Mouse (Mus musculus) embryonic facial prominence, embryonic 14.5 days (tissue): ENCODE results near the gene Cfc1. TPM values are rescaled to one million over a fixed set of nuclear protein-coding genes. Genes with fewer than 3 reads are reported as not detected.
A peak's percentile ranks its signal among the peaks of the same experiment; 100 is the strongest.
"Not testable (repeated sequence)": the region's sequence is repeated elsewhere in the genome, so short reads cannot be mapped to it uniquely, and the experiment has no call there.

Experiments
- ATAC-seq: fragments of 200-750 bp; cut with Nextera tagmentation; 2 replicates; pipeline ENCODE4 v1.8.0; 2017; ENCODE audit warnings: low read depth, moderate number of reproducible peaks, moderate TSS enrichment
- DNase-seq: peaks from one replicate; pipeline ENCODE4 v3.0.0-alpha.2; 2015; ENCODE audit warnings: low spot score
- H3K27ac ChIP-seq: fragments of 300-500 bp; sonication (generic); replicated peaks from 2 replicates; pipeline ENCODE4 v1.5.1; 2014; ENCODE audit warnings: low read depth, mild to moderate bottlenecking, low read length, moderate library complexity
- H3K27me3 ChIP-seq: fragments of 300-500 bp; sonication (generic); replicated peaks from 2 replicates; pipeline ENCODE4 v1.6.1; 2014; ENCODE audit warnings: low read length; ENCODE audit not compliant: control insufficient read depth, insufficient read depth
- H3K36me3 ChIP-seq: fragments of 300-500 bp; sonication (generic); 2 replicates; pipeline ENCODE4 v1.6.1; 2014; ENCODE audit warnings: low read length, mixed read lengths; ENCODE audit not compliant: control insufficient read depth, insufficient read depth
- H3K4me1 ChIP-seq: fragments of 300-500 bp; sonication (generic); 2 replicates; pipeline ENCODE4 v1.6.1; 2014; ENCODE audit warnings: antibody characterized with exemption, low read length; ENCODE audit not compliant: control insufficient read depth, insufficient read depth
- H3K4me2 ChIP-seq: fragments of 300-500 bp; sonication (generic); 2 replicates; pipeline ENCODE4 v1.6.1; 2014; ENCODE audit warnings: low read depth, mild to moderate bottlenecking, low read length, moderate library complexity, mixed read lengths
- H3K4me3 ChIP-seq: fragments of 300-500 bp; sonication (generic); 2 replicates; pipeline ENCODE4 v1.5.1; 2014; ENCODE audit warnings: low read depth, mild to moderate bottlenecking, low read length
- H3K9ac ChIP-seq: fragments of 300-500 bp; sonication (generic); 2 replicates; pipeline ENCODE4 v1.6.1; 2014; ENCODE audit warnings: low read depth, mild to moderate bottlenecking, low read length, moderate library complexity, mixed read lengths
- H3K9me3 ChIP-seq: fragments of 300-500 bp; sonication (generic); 2 replicates; pipeline ENCODE4 v1.6.1; 2016; ENCODE audit warnings: low read length; ENCODE audit not compliant: control insufficient read depth
- WGBS: fragments of 180-500 bp; shearing (Covaris S2); extraction: QIAGEN DNeasy Blood & Tissue Kit; methylation state at CpG from one replicate; pipeline ENCODE4 v1.1.7; 2014; 5-methylcytosine and 5-hydroxymethylcytosine counted together
- polyA plus RNA-seq: library from polyadenylated mRNA; unstranded; fragments of >200 nt; fragmentation: Nextera tagmentation; extraction: Ambion mirVana; gene quantifications from 2 replicates; pipeline ENCODE4 v1.2.1, GENCODE M21; 2014

Gene Cfc1
- polyA plus RNA-seq, result 0.35 and 0.67 TPM in 2 replicates

GRCm38 (mm10) chr1:34535043-34535698 lies at the start of gene Cfc1:
Gene Cfc1, plus strand, starts transcription at chr1:34535648.
- peak within 1 kb of the TSS; percentile 47 for H3K4me2 ChIP-seq
- ATAC-seq, H3K9ac ChIP-seq, H3K4me1 ChIP-seq, H3K9me3 ChIP-seq, DNase-seq, H3K27ac ChIP-seq, H3K36me3 ChIP-seq: not testable (repeated sequence)
- 31% methylated on average over 6 of the region's 7 CpGs for WGBS
- peaks cover 31% of the 10 kb centered on the region for H3K27me3 ChIP-seq
- peak within 1 kb of the TSS; percentile 19; the same call in 1 of the 2 replicates for H3K4me3 ChIP-seq

GRCm38 (mm10) chr1:34487383-34487782 lies 48.1 kb upstream of the Cfc1 start:
- H3K36me3 ChIP-seq, result no peaks in the 10 kb centered on the region
- ATAC-seq (no peak), DNase-seq (no peak)
- WGBS, result 89% methylated on average over 3 of the region's 3 CpGs
- no peak overlapping the region for H3K9ac ChIP-seq
- 0 out of 2 replicates have a peak, but pooled peaks cover 6% of the 10 kb centered on the region for H3K4me1 ChIP-seq
- no peaks in the 10 kb centered on the region for H3K9me3 ChIP-seq
- H3K4me2 ChIP-seq, result no peak overlapping the region
- H3K27ac ChIP-seq, result no peak overlapping the region
- H3K27me3 ChIP-seq, result no peaks in the 10 kb centered on the region; the same call in 1 of the 2 replicates
- H3K4me3 ChIP-seq, result no peak overlapping the region

GRCm38 (mm10) chr1:34489852-34490541 lies 45.5 kb upstream of the Cfc1 start:
- H3K9ac ChIP-seq, result no peak overlapping the region
- no peaks in the 10 kb centered on the region for H3K36me3 ChIP-seq
- H3K4me2 ChIP-seq, result no peak overlapping the region
- 83% methylated on average over 6 of the region's 6 CpGs for WGBS
- no peak overlapping the region for H3K4me3 ChIP-seq
- H3K4me1 ChIP-seq, result 0 out of 2 replicates have a peak, but pooled peaks cover 6% of the 10 kb centered on the region
- H3K27ac ChIP-seq, result no peak overlapping the region
- H3K27me3 ChIP-seq, result no peaks in the 10 kb centered on the region; the same call in 1 of the 2 replicates
- no peaks in the 10 kb centered on the region for H3K9me3 ChIP-seq
- no peak for ATAC-seq
- DNase-seq, result no peak

GRCm38 (mm10) chr1:34491480-34491879 lies 44.0 kb upstream of the Cfc1 start:
- Histone ChIP-seq H3K27me3 (no peaks in the 10 kb centered on the region; the same call in 1 of the 2 replicates), H3K9ac (no peak overlapping the region), H3K9me3 (no peaks in the 10 kb centered on the region), H3K4me1 (no peaks in the 10 kb centered on the region), H3K4me2 (no peak overlapping the region), H3K27ac (no peak overlapping the region), H3K36me3 (no peaks in the 10 kb centered on the region), H3K4me3 (no peak overlapping the region)
- no peak for DNase-seq
- ATAC-seq, result no peak
- 81% methylated on average over 4 of the region's 4 CpGs for WGBS

GRCm38 (mm10) chr1:34502991-34503390 lies 32.5 kb upstream of the Cfc1 start:
- H3K4me2 ChIP-seq, result no peak overlapping the region
- DNase-seq, result no peak
- H3K4me3 ChIP-seq, result no peak overlapping the region
- ATAC-seq, result no peak
- H3K9ac ChIP-seq, result no peak overlapping the region
- no peaks in the 10 kb centered on the region for H3K4me1 ChIP-seq
- 56% methylated on average over 3 of the region's 3 CpGs for WGBS
- H3K27ac ChIP-seq, result no peak overlapping the region
- H3K9me3 ChIP-seq, result no peaks in the 10 kb centered on the region
- H3K27me3 ChIP-seq, result no peaks in the 10 kb centered on the region
- no peaks in the 10 kb centered on the region for H3K36me3 ChIP-seq

- Histone ChIP-seq H3K4me2 (no peak overlapping the region), H3K27me3 (no peaks in the 10 kb centered on the region), H3K27ac (no peak overlapping the region), H3K4me3 (no peak overlapping the region), H3K36me3 (no peaks in the 10 kb centered on the region), H3K9ac (no peak overlapping the region), H3K9me3 (no peaks in the 10 kb centered on the region), H3K4me1 (0 out of 2 replicates have a peak, but pooled peaks cover 1% of the 10 kb centered on the region)
- ATAC-seq, result no peak
- 48% methylated on average over 7 of the region's 7 CpGs for WGBS
- no peak for DNase-seq
Observed at GRCm38 (mm10) chr1:34505307-34505706, 30.1 kb upstream of the Cfc1 start.

GRCm38 (mm10) chr1:34505970-34506551 lies 29.4 kb upstream of the Cfc1 start:
- no peak for DNase-seq
- WGBS, result 78% methylated on average over 4 of the region's 4 CpGs
- Histone ChIP-seq H3K27me3 (no peaks in the 10 kb centered on the region), H3K9ac (no peak overlapping the region), H3K4me3 (no peak overlapping the region), H3K9me3 (no peaks in the 10 kb centered on the region), H3K4me2 (no peak overlapping the region), H3K4me1 (0 out of 2 replicates have a peak, but pooled peaks cover 6% of the 10 kb centered on the region), H3K36me3 (no peaks in the 10 kb centered on the region), H3K27ac (no peak overlapping the region)
- ATAC-seq, result no peak

GRCm38 (mm10) chr1:34507986-34508385 lies 27.5 kb upstream of the Cfc1 start:
- ATAC-seq, result no peak
- no peaks in the 10 kb centered on the region for H3K36me3 ChIP-seq

More at GRCm38 (mm10) chr1:34507986-34508385, 27.5 kb upstream of the Cfc1 start:
- Histone ChIP-seq H3K4me1 (0 out of 2 replicates have a peak, but pooled peaks cover 6% of the 10 kb centered on the region), H3K9ac (no peak overlapping the region), H3K27me3 (no peaks in the 10 kb centered on the region), H3K4me3 (no peak overlapping the region), H3K9me3 (no peaks in the 10 kb centered on the region), H3K27ac (no peak overlapping the region), H3K4me2 (no peak overlapping the region)
- DNase-seq, result no peak
- 88% methylated on average over 3 of the region's 3 CpGs for WGBS
